Mouse (Mus musculus) heart, adult 2 months (tissue): Measurements from ENCODE around the gene Snx12.

Experiments used
- CTCF ChIP-seq: fragments of 200-600 bp; IDR thresholded peaks from 2 replicates; pipeline ENCODE4 v1.8.1; 2022; ENCODE audit warnings: antibody characterized with exemption, mild to moderate bottlenecking, moderate library complexity
- EP300 ChIP-seq: fragments of 200-500 bp; IDR thresholded peaks from 2 replicates; pipeline ENCODE4 v1.6.1; 2011; ENCODE audit warnings: low read depth, low read length, control low read depth; ENCODE audit not compliant: insufficient read depth
- POLR2A ChIP-seq: fragments of 200-500 bp; IDR thresholded peaks from 2 replicates; pipeline ENCODE4 v1.6.1; 2011; ENCODE audit warnings: mild to moderate bottlenecking, low read depth, low read length, control low read depth; ENCODE audit not compliant: insufficient read depth

DNA sequence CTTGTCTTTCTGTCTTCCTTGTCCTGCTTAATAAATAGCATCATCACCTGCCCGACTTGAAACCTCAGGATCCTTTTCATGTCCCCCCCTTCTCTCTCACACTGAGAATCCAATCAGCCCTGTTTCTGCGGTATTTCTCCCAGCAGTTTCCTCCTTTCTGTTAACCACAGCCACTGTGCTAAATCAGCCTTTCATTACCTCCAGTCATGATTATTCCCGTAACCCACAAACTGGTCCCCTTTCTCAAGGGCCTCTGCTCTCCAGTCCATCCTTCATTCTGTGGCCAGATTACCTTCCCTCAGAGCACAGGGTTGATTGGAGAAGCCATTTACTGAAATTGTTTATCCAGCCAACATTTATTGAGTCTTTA is 46.4 kb upstream of the Snx12 start, which contains the start of gene Gm20489:
- TF ChIP-seq CTCF (no peak), POLR2A (no peak), EP300 (no peak)
